Mouse (Mus musculus) lung, postnatal 0 days (tissue): ENCODE data around the gene Ahnak. TPM values are rescaled to one million over a fixed set of nuclear protein-coding genes. Genes with fewer than 3 reads are reported as not detected.
A peak's percentile ranks its signal among the peaks of the same experiment; 100 is the strongest.

Experiments
- ATAC-seq: fragments of 200-750 bp; cut with Nextera tagmentation; 2 replicates; pipeline ENCODE4 v1.8.0; 2017; ENCODE audit warnings: moderate library complexity
- DNase-seq: peaks from one replicate; pipeline ENCODE4 v3.0.0-alpha.2; 2016; ENCODE audit warnings: low spot score
- H3K27ac ChIP-seq: fragments of 300-500 bp; sonication (generic); 2 replicates; pipeline ENCODE4 v1.5.1; 2014; ENCODE audit warnings: antibody characterized with exemption, mild to moderate bottlenecking, low read length, mixed read lengths
- H3K27me3 ChIP-seq: fragments of 300-500 bp; sonication (generic); replicated peaks from 2 replicates; pipeline ENCODE4 v1.6.1; 2014; ENCODE audit warnings: low read length, mixed read lengths; ENCODE audit not compliant: insufficient read depth
- H3K36me3 ChIP-seq: fragments of 300-500 bp; sonication (generic); 2 replicates; pipeline ENCODE4 v1.6.1; 2014; ENCODE audit warnings: low read length, mixed read lengths; ENCODE audit not compliant: insufficient read depth
- H3K4me1 ChIP-seq: fragments of 300-500 bp; sonication (generic); 2 replicates; pipeline ENCODE4 v1.6.1; 2014; ENCODE audit warnings: antibody characterized with exemption, low read depth, low read length, mixed read lengths; ENCODE audit not compliant: insufficient read depth
- H3K4me2 ChIP-seq: fragments of 300-500 bp; sonication (generic); replicated peaks from 2 replicates; pipeline ENCODE4 v1.6.1; 2014; ENCODE audit warnings: low read depth, mild to moderate bottlenecking, low read length, moderate library complexity, mixed read lengths
- H3K4me3 ChIP-seq: fragments of 300-500 bp; sonication (generic); 2 replicates; pipeline ENCODE4 v1.5.1; 2014; ENCODE audit warnings: low read depth, low read length
- H3K9ac ChIP-seq: fragments of 300-500 bp; sonication (generic); replicated peaks from 2 replicates; pipeline ENCODE4 v1.6.1; 2014; ENCODE audit warnings: low read depth, mild to moderate bottlenecking
- H3K9me3 ChIP-seq: fragments of 300-500 bp; sonication (generic); 2 replicates; pipeline ENCODE4 v1.6.1; 2016; ENCODE audit warnings: low read length, mixed read lengths
- CTCF ChIP-seq: IDR thresholded peaks from 2 replicates; pipeline ENCODE4 v1.5.1; 2016; ENCODE audit warnings: antibody characterized with exemption, mild to moderate bottlenecking
- EP300 ChIP-seq: IDR thresholded peaks from 2 replicates; pipeline ENCODE4 v1.6.1; 2016; ENCODE audit warnings: antibody characterized with exemption, mild to moderate bottlenecking, control low read depth
- WGBS: fragments of 180-500 bp; shearing (Covaris S2); extraction: QIAGEN DNeasy Blood & Tissue Kit; methylation state at CpG from one replicate; pipeline ENCODE4 v1.1.7; 2014; 5-methylcytosine and 5-hydroxymethylcytosine counted together
- polyA plus RNA-seq: library from polyadenylated mRNA; unstranded; fragments of >200 nt; fragmentation: Nextera tagmentation; extraction: Ambion mirVana; gene quantifications from 2 replicates; pipeline ENCODE4 v1.2.1, GENCODE M21; 2015

Ahnak gene
- polyA plus RNA-seq, 1 experiment from 2014 or later: 151 TPM

GRCm38 (mm10) chr19:9019298-9019697 is 30.2 kb downstream of the Ahnak start:
- peak; percentile 56 for ATAC-seq
- Histone ChIP-seq H3K4me1 (peaks cover 8% of the 10 kb centered on the region; the same call in 1 of the 2 replicates), H3K27ac (no peak overlapping the region), H3K4me2 (no peak overlapping the region), H3K9me3 (no peaks in the 10 kb centered on the region), H3K4me3 (no peak overlapping the region), H3K36me3 (peaks cover 32% of the 10 kb centered on the region), H3K27me3 (no peaks in the 10 kb centered on the region), H3K9ac (no peak overlapping the region)
- WGBS: 54% methylated on average over 3 of the region's 3 CpGs
- DNase-seq: peak; percentile 40
- TF ChIP-seq EP300: peak; percentile 75; the same call in 1 of the 2 replicates
- TF ChIP-seq CTCF: no peak

- H3K9ac ChIP-seq: no peak overlapping the region
- peak; percentile 60 for TF ChIP-seq EP300
- no peak for TF ChIP-seq CTCF
- H3K36me3 ChIP-seq: peaks cover 7% of the 10 kb centered on the region; the same call in 1 of the 2 replicates
- no peaks in the 10 kb centered on the region for H3K9me3 ChIP-seq
- H3K4me1 ChIP-seq: peaks cover 8% of the 10 kb centered on the region
- peak overlapping the region; percentile 43 for H3K27ac ChIP-seq
- no peaks in the 10 kb centered on the region for H3K27me3 ChIP-seq
- no peak overlapping the region for H3K4me2 ChIP-seq
- peak; percentile 51 for ATAC-seq
- DNase-seq: peak; percentile 56
- no peak overlapping the region for H3K4me3 ChIP-seq
- 37% methylated on average over 11 of the region's 11 CpGs for WGBS
These were observed 34.1 kb downstream of the Ahnak start for GRCm38 (mm10) chr19:9023021-9023778.

- no peak for ATAC-seq
- no peak overlapping the region for H3K4me2 ChIP-seq
- H3K4me1 ChIP-seq: peaks cover 13% of the 10 kb centered on the region
- H3K27me3 ChIP-seq: no peaks in the 10 kb centered on the region
- no peak overlapping the region for H3K9ac ChIP-seq
- TF ChIP-seq CTCF (no peak), EP300 (no peak)
- 69% methylated on average over 5 of the region's 5 CpGs for WGBS
- no peak for DNase-seq
- H3K9me3 ChIP-seq: no peaks in the 10 kb centered on the region
- peaks cover under 1% of the 10 kb centered on the region; the same call in 1 of the 2 replicates for H3K36me3 ChIP-seq
- peak overlapping the region; percentile 26; the same call in 1 of the 2 replicates for H3K27ac ChIP-seq
- no peak overlapping the region for H3K4me3 ChIP-seq
These were observed 36.6 kb downstream of the Ahnak start for GRCm38 (mm10) chr19:9025562-9026257.

- Histone ChIP-seq H3K4me3 (no peak overlapping the region), H3K4me2 (no peak overlapping the region), H3K27ac (no peak overlapping the region), H3K9me3 (no peaks in the 10 kb centered on the region), H3K27me3 (no peaks in the 10 kb centered on the region), H3K4me1 (peaks cover 13% of the 10 kb centered on the region), H3K9ac (no peak overlapping the region), H3K36me3 (no peaks in the 10 kb centered on the region)
- ATAC-seq: no peak
- WGBS: 73% methylated on average over 4 of the region's 4 CpGs
- DNase-seq: no peak
- no peak for TF ChIP-seq EP300
- no peak for TF ChIP-seq CTCF
These were observed 37.5 kb downstream of the Ahnak start for GRCm38 (mm10) chr19:9026634-9027033.

GRCm38 (mm10) chr19:9027795-9028194 is 38.7 kb downstream of the Ahnak start:
- DNase-seq: peak; percentile 85

GRCm38 (mm10) chr19:9028375-9028774 is 39.3 kb downstream of the Ahnak start:
- Histone ChIP-seq H3K9ac (no peak overlapping the region), H3K4me3 (no peak overlapping the region), H3K27me3 (no peaks in the 10 kb centered on the region), H3K9me3 (no peaks in the 10 kb centered on the region), H3K4me2 (no peak overlapping the region), H3K27ac (peak overlapping the region; percentile 64), H3K36me3 (no peaks in the 10 kb centered on the region), H3K4me1 (peaks cover 10% of the 10 kb centered on the region)
- WGBS: 54% methylated on average over 3 of the region's 3 CpGs
- no peak for DNase-seq
- no peak for ATAC-seq
- no peak for TF ChIP-seq EP300
- no peak for TF ChIP-seq CTCF

More at GRCm38 (mm10) chr19:9027795-9028194, 38.7 kb downstream of the Ahnak start:
- TF ChIP-seq EP300: peak; percentile 99
- TF ChIP-seq CTCF: no peak
- Histone ChIP-seq H3K4me3 (no peak overlapping the region), H3K4me2 (no peak overlapping the region), H3K9me3 (no peaks in the 10 kb centered on the region), H3K9ac (no peak overlapping the region), H3K36me3 (no peaks in the 10 kb centered on the region), H3K27ac (0 out of 2 replicates have a peak overlapping the region, but pooled peaks have one; percentile 26), H3K4me1 (peaks cover 10% of the 10 kb centered on the region), H3K27me3 (no peaks in the 10 kb centered on the region)
- ATAC-seq: peak; percentile 82
- WGBS: 15% methylated on average over 5 of the region's 5 CpGs
